Mouse (Mus musculus): Measurements from ENCODE around the gene Gm32802.
"Not testable (repeated sequence)": the region's sequence is repeated elsewhere in the genome, so short reads cannot be mapped to it uniquely, and the experiment has no call there.

Gene Gm32802

GRCm38 (mm10) chr10:118258388-118258787, at the start of gene Gm32802:
TSS of gene Gm32802 (plus strand) at chr10:118258688.
- DNase-seq (ENCODE audit: low spot score): not testable (repeated sequence)

GRCm38 (mm10) chr10:118215719-118216393, 42.6 kb upstream of the Gm32802 start:
- not testable (repeated sequence) for DNase-seq (ENCODE audit: low spot score)

GRCm38 (mm10) chr10:118227629-118228028, 30.9 kb upstream of the Gm32802 start:
- DNase-seq (ENCODE audit: low spot score): not testable (repeated sequence)

- DNase-seq (ENCODE audit: low spot score): not testable (repeated sequence)
Observed at GRCm38 (mm10) chr10:118232607-118233006, 25.9 kb upstream of the Gm32802 start.

GRCm38 (mm10) chr10:118240680-118241079, 17.8 kb upstream of the Gm32802 start, which contains the start of gene Gm32717:
TSS of gene Gm32717 (minus strand) at chr10:118240780.
- not testable (repeated sequence) for DNase-seq (ENCODE audit: low spot score)

GRCm38 (mm10) chr10:118249006-118249595, 9.4 kb upstream of the Gm32802 start:
- not testable (repeated sequence) for DNase-seq (ENCODE audit: low spot score)

GRCm38 (mm10) chr10:118250852-118251295, 7.6 kb upstream of the Gm32802 start:
- DNase-seq (ENCODE audit: low spot score): no peak

- DNase-seq (ENCODE audit: low spot score): not testable (repeated sequence)
Observed at GRCm38 (mm10) chr10:118268812-118269211, 10.3 kb downstream of the Gm32802 start.

- DNase-seq (ENCODE audit: low spot score): not testable (repeated sequence)
Observed at GRCm38 (mm10) chr10:118271416-118271815, 12.9 kb downstream of the Gm32802 start.

GRCm38 (mm10) chr10:118278069-118278468, 19.6 kb downstream of the Gm32802 start:
- not testable (repeated sequence) for DNase-seq (ENCODE audit: low spot score)

- not testable (repeated sequence) for DNase-seq (ENCODE audit: low spot score)
Observed at GRCm38 (mm10) chr10:118282565-118282964, 24.1 kb downstream of the Gm32802 start.

- DNase-seq (ENCODE audit: low spot score): not testable (repeated sequence)
Observed at GRCm38 (mm10) chr10:118283016-118283415, 24.5 kb downstream of the Gm32802 start.

- no peak for DNase-seq (ENCODE audit: low spot score)
Observed at GRCm38 (mm10) chr10:118294938-118295337, 36.5 kb downstream of the Gm32802 start, which contains the start of gene Iltifb. TSS of gene Iltifb (minus strand) at chr10:118295038.

- not testable (repeated sequence) for DNase-seq (ENCODE audit: low spot score)
Observed at GRCm38 (mm10) chr10:118302133-118302532, 43.6 kb downstream of the Gm32802 start.

All from urinary bladder, postnatal 25 days (tissue).